Mouse (Mus musculus) neural tube, embryonic 15.5 days (tissue): ENCODE measurements around the gene Bin2. TPM values are rescaled to one million over a fixed set of nuclear protein-coding genes. Genes with fewer than 3 reads are reported as not detected.

Source experiments
- ATAC-seq: fragments of 200-750 bp; cut with Nextera tagmentation; 2 replicates; pipeline ENCODE4 v1.8.0; 2017; ENCODE audit warnings: mild to moderate bottlenecking, moderate TSS enrichment, moderate library complexity; ENCODE audit not compliant: low FRiP score
- H3K27ac ChIP-seq: fragments of 300-500 bp; sonication (generic); replicated peaks from 2 replicates; pipeline ENCODE4 v1.5.1; 2015; ENCODE audit warnings: mild to moderate bottlenecking, inconsistent platforms
- H3K27me3 ChIP-seq: fragments of 300-500 bp; sonication (generic); replicated peaks from 2 replicates; pipeline ENCODE4 v1.6.1; 2015; ENCODE audit warnings: inconsistent platforms
- H3K36me3 ChIP-seq: fragments of 300-500 bp; sonication (generic); 2 replicates; pipeline ENCODE4 v1.6.1; 2015; ENCODE audit warnings: inconsistent platforms
- H3K4me1 ChIP-seq: fragments of 300-500 bp; sonication (generic); 2 replicates; pipeline ENCODE4 v1.6.1; 2015; ENCODE audit warnings: inconsistent platforms
- H3K4me2 ChIP-seq: fragments of 300-500 bp; sonication (generic); 2 replicates; pipeline ENCODE4 v1.6.1; 2015; ENCODE audit warnings: inconsistent platforms, mild to moderate bottlenecking, moderate library complexity
- H3K4me3 ChIP-seq: fragments of 300-500 bp; sonication (generic); replicated peaks from 2 replicates; pipeline ENCODE4 v1.5.1; 2015; ENCODE audit warnings: mild to moderate bottlenecking, inconsistent platforms
- H3K9ac ChIP-seq: fragments of 300-500 bp; sonication (generic); replicated peaks from 2 replicates; pipeline ENCODE4 v1.6.1; 2015; ENCODE audit warnings: mild to moderate bottlenecking, inconsistent platforms
- H3K9me3 ChIP-seq: fragments of 300-500 bp; sonication (generic); replicated peaks from 2 replicates; pipeline ENCODE4 v1.6.1; 2016; ENCODE audit warnings: inconsistent platforms
- WGBS: fragments of 180-500 bp; shearing (Covaris S2); methylation state at CpG from one replicate; pipeline ENCODE4 v1.1.7; 2015; ENCODE audit warnings: mixed read lengths; 5-methylcytosine and 5-hydroxymethylcytosine counted together
- microRNA-seq: library from miRNA; unstranded; fragments of <30 nt; microRNA quantifications from one replicate; pipeline ENCODE4, GENCODE M21; 2017
- polyA plus RNA-seq: library from polyadenylated mRNA; unstranded; fragments of >200 nt; fragmentation: Nextera tagmentation; extraction: Ambion mirVana; gene quantifications from 2 replicates; pipeline ENCODE4 v1.2.1, GENCODE M21; 2015

The Bin2 gene
- polyA plus RNA-seq, 1 experiment from 2014 or later, result 2.6 TPM

DNA sequence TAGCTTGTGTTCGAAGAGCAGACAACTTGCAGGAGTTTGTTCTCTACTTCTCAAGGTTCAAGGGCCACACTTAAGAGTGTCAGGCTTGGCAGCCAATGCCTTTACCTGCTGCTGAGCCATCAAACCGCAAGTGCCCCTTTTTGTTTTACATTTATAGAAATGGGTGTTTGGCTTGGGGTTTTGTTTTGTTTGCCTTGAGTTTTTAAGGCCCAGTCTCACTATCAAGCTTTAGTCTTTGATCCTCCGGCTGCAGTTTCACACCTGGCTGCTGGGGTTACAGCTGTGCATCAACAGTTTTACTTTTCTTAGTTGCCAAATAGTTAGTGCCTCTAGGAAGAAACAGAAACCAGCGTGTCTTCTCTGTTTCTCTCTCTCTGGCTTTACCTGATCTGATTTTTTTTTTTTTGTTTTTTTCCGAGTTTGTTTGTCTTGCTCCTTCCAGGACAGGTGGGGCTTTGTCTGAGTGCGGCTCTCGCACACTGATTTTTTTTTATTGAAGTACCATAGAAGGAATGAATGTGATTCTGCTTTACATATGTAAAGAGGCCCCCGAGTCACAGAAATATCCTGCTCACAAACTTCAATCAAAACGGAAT lies 71.0 kb downstream of the Bin2 start:
- Histone ChIP-seq H3K9ac (peak overlapping the region; percentile 84), H3K27me3 (0 out of 2 replicates have a peak, but pooled peaks cover 3% of the 10 kb centered on the region), H3K4me3 (peak overlapping the region; percentile 78), H3K27ac (peak overlapping the region; percentile 81), H3K36me3 (no peaks in the 10 kb centered on the region), H3K4me1 (peaks cover 20% of the 10 kb centered on the region), H3K9me3 (no peaks in the 10 kb centered on the region), H3K4me2 (peak overlapping the region; percentile 90)
- WGBS, result 20% methylated on average over 9 of the region's 9 CpGs
- no peak for ATAC-seq

GRCm38 (mm10) chr15:100592817-100593216 lies 76.5 kb downstream of the Bin2 start:
- Histone ChIP-seq H3K9me3 (no peaks in the 10 kb centered on the region), H3K27me3 (no peaks in the 10 kb centered on the region), H3K4me3 (no peak overlapping the region), H3K36me3 (peaks cover 14% of the 10 kb centered on the region), H3K9ac (no peak overlapping the region), H3K4me1 (no peaks in the 10 kb centered on the region), H3K27ac (no peak overlapping the region), H3K4me2 (no peak overlapping the region)
- 81% methylated on average over 6 of the region's 6 CpGs for WGBS
- no peak for ATAC-seq

Small RNAs within 50 kb of the gene (microRNA-seq; reads per million reads assigned to microRNA genes)
- not detected for gene Mir6961

Other genes with a start within 250 kb of the Bin2 start
- gene Gm5475, start 247.4 kb downstream of the Bin2 start, polyA plus RNA-seq, result 0.08 and 0.23 TPM in 2 replicates
- gene Slc11a2, start 244.5 kb downstream of the Bin2 start, polyA plus RNA-seq, result 23.5 and 24.2 TPM in 2 replicates
- gene Letmd1, start 200.5 kb downstream of the Bin2 start, polyA plus RNA-seq, result 50.6 and 57.2 TPM in 2 replicates
- 34.1 and 37.9 TPM in 2 replicates for gene Csrnp2, start 174.1 kb downstream of the Bin2 start, polyA plus RNA-seq
- 32.4 and 34.8 TPM in 2 replicates for gene Tfcp2, start 117.5 kb downstream of the Bin2 start, polyA plus RNA-seq
- 26.0 and 32.4 TPM in 2 replicates for gene Pou6f1, start 69.6 kb downstream of the Bin2 start, polyA plus RNA-seq
- gene Dazap2, start 54.2 kb downstream of the Bin2 start, polyA plus RNA-seq, result 99.3 and 144 TPM in 2 replicates
- gene Smagp, start 32.6 kb downstream of the Bin2 start, polyA plus RNA-seq, result 3.0 and 7.4 TPM in 2 replicates
- 3.1 and 5.8 TPM in 2 replicates for gene Cela1, start 18.4 kb upstream of the Bin2 start, polyA plus RNA-seq
- gene Galnt6, start 59.8 kb upstream of the Bin2 start, polyA plus RNA-seq, result 0.33 and 1.5 TPM in 2 replicates
- gene Slc4a8, start 92.2 kb upstream of the Bin2 start, polyA plus RNA-seq, result 20.9 and 25.9 TPM in 2 replicates
- gene Scn8a, start 200.3 kb upstream of the Bin2 start, polyA plus RNA-seq, result 24.9 and 29.2 TPM in 2 replicates